Mouse (Mus musculus): ENCODE measurements around the gene Sele. TPM values are rescaled to one million over a fixed set of nuclear protein-coding genes. Genes with fewer than 3 reads are reported as not detected.

Gene Sele
- total and polyA plus RNA-seq, 3 experiments = not detected

Other genes with a start within 250 kb of the Sele start
- gene Scyl3, start 119.1 kb upstream of the Sele start, total RNA-seq (2012; rRNA removed) = 11.0 and 12.2 TPM in 2 replicates
- 10 to 100 TPM; 21.2 to 55.7 TPM for gene Scyl3, start 119.1 kb upstream of the Sele start, polyA plus RNA-seq (2012; ENCODE audit: insufficient read depth in 1 of 2, insufficient read length in 2 of 2, low read depth in 1 of 2, low replicate concordance in 2 of 2, missing spikeins in 1 of 2)
- gene BC055324, start 53.4 kb upstream of the Sele start, total RNA-seq (2012; rRNA removed) = 19.2 and 21.5 TPM in 2 replicates
- gene BC055324, start 53.4 kb upstream of the Sele start, polyA plus RNA-seq (2012; ENCODE audit: insufficient read depth in 1 of 2, insufficient read length in 2 of 2, low read depth in 1 of 2, low replicate concordance in 2 of 2, missing spikeins in 1 of 2) = 10 to 100 TPM in 1 of 2 experiments, not detected in 1; 21.4 TPM
- 6.9 and 7.1 TPM in 2 replicates for gene Mettl18, start 53.3 kb upstream of the Sele start, total RNA-seq (2012; rRNA removed)
- gene Mettl18, start 53.3 kb upstream of the Sele start, polyA plus RNA-seq (2012; ENCODE audit: insufficient read depth in 1 of 2, insufficient read length in 2 of 2, low read depth in 1 of 2, low replicate concordance in 2 of 2, missing spikeins in 1 of 2) = 1 to 10 TPM in 1 of 2 experiments, not detected in 1; 5.8 TPM
- gene Sell, start 13.7 kb downstream of the Sele start, total RNA-seq (2012; rRNA removed) = not detected in 2 replicates
- gene Sell, start 13.7 kb downstream of the Sele start, polyA plus RNA-seq (2012; ENCODE audit: insufficient read depth in 1 of 2, insufficient read length in 2 of 2, low read depth in 1 of 2, low replicate concordance in 2 of 2, missing spikeins in 1 of 2) = under 1 TPM in 1 of 2 experiments, not detected in 1; 0.04 TPM
- not detected in 2 replicates for gene Selp, start 67.0 kb downstream of the Sele start, total RNA-seq (2012; rRNA removed)
- not detected for gene Selp, start 67.0 kb downstream of the Sele start, polyA plus RNA-seq (2012; ENCODE audit: insufficient read depth in 1 of 2, insufficient read length in 2 of 2, low read depth in 1 of 2, low replicate concordance in 2 of 2, missing spikeins in 1 of 2)
- gene F5, start 103.6 kb downstream of the Sele start, total RNA-seq (2012; rRNA removed) = not detected in 2 replicates
- gene F5, start 103.6 kb downstream of the Sele start, polyA plus RNA-seq (2012; ENCODE audit: insufficient read depth in 1 of 2, insufficient read length in 2 of 2, low read depth in 1 of 2, low replicate concordance in 2 of 2, missing spikeins in 1 of 2) = not detected
- gene Slc19a2, start 200.8 kb downstream of the Sele start, total RNA-seq (2012; rRNA removed) = 9.7 TPM in 2 replicates
- 10 to 100 TPM in 1 of 2 experiments, 1 to 10 TPM in 1; 9.0 to 54.2 TPM for gene Slc19a2, start 200.8 kb downstream of the Sele start, polyA plus RNA-seq (2012; ENCODE audit: insufficient read depth in 1 of 2, insufficient read length in 2 of 2, low read depth in 1 of 2, low replicate concordance in 2 of 2, missing spikeins in 1 of 2)
- 11.0 and 13.0 TPM in 2 replicates for gene Ccdc181, start 227.4 kb downstream of the Sele start, total RNA-seq (2012; rRNA removed)
- gene Ccdc181, start 227.4 kb downstream of the Sele start, polyA plus RNA-seq (2012; ENCODE audit: insufficient read depth in 1 of 2, insufficient read length in 2 of 2, low read depth in 1 of 2, low replicate concordance in 2 of 2, missing spikeins in 1 of 2) = 10 to 100 TPM in 1 of 2 experiments, not detected in 1; 15.8 TPM